11 mouse cellular contexts compared by ENCODE assay signal in genomic region chr7:67451157-67451793, GRCm38 (mm10).
DNase-seq lines count a peak whose midpoint lies in the region; ATAC-seq and TF ChIP-seq lines count a peak whose summit lies in the region.
"Had no signal": no experiment of that assay in that cellular context is flagged by ENCODE, and none has a peak within 500 bp of the region (broad histone marks: within the 10 kb centered on the region; RNA-seq: fewer than 3 reads in every experiment).

No protein-coding gene starts in this region.

- TF ChIP-seq CTCF in thymus, adult 2 months (IDR thresholded peaks at IDR 0.05; ENCODE audit: borderline replicate concordance, control insufficient read depth, extremely low read depth, insufficient read depth, low read length, poor library complexity): no peak
- no peak for TF ChIP-seq CTCF in heart, postnatal 0 days (IDR thresholded peaks at IDR 0.05; ENCODE audit: low read depth)
- TF ChIP-seq CTCF in lung, embryonic 14.5 days (IDR thresholded peaks at IDR 0.05; ENCODE audit: low read depth): no peak

- no peak for TF ChIP-seq EP300 in heart, postnatal 0 days (IDR thresholded peaks at IDR 0.05; ENCODE audit: low read depth)

- 66% methylated on average over 6 of the region's 6 CpGs for WGBS in thymus, adult 2 months
- 49% methylated on average over 6 of the region's 6 CpGs for WGBS in heart, postnatal 0 days
- 58% methylated on average over 6 of the region's 6 CpGs for WGBS in lung, embryonic 14.5 days
- WGBS in forebrain, embryonic 15.5 days: 75% methylated on average over 6 of the region's 6 CpGs
- 92% methylated on average over 6 of the region's 6 CpGs for WGBS in limb, embryonic 10.5 days

- no peak overlapping the region for H3K4me3 ChIP-seq in thymus, adult 2 months (ENCODE audit: control insufficient read depth, insufficient read depth, low read length)
- H3K4me3 ChIP-seq in heart, postnatal 0 days (ENCODE audit: low read depth, low read length): no peak overlapping the region
- no peak overlapping the region for H3K4me3 ChIP-seq in lung, embryonic 14.5 days (ENCODE audit: low read depth, low read length)
- H3K4me3 ChIP-seq in forebrain, embryonic 15.5 days: no peak overlapping the region
- no peak overlapping the region for H3K4me3 ChIP-seq in limb, embryonic 10.5 days
- H3K4me3 ChIP-seq: embryonic facial prominence, embryonic 12.5 days; hindbrain, embryonic 13.5 days; neural tube, embryonic 12.5 days had no signal

- H3K9ac ChIP-seq in heart, postnatal 0 days (replicated peaks; ENCODE audit: low read depth, low read length): no peak overlapping the region
- no peak overlapping the region for H3K9ac ChIP-seq in lung, embryonic 14.5 days
- H3K9ac ChIP-seq in forebrain, embryonic 15.5 days (replicated peaks): no peak overlapping the region
- H3K9ac ChIP-seq: embryonic facial prominence, embryonic 12.5 days; hindbrain, embryonic 13.5 days; neural tube, embryonic 12.5 days had no signal

- H3K4me1 ChIP-seq in thymus, adult 2 months (replicated peaks; ENCODE audit: control insufficient read depth, insufficient read depth, low read length): peaks cover 12% of the 10 kb centered on the region
- H3K4me1 ChIP-seq in heart, postnatal 0 days (ENCODE audit: control insufficient read depth, insufficient read depth): peaks cover 22% of the 10 kb centered on the region
- H3K4me1 ChIP-seq in lung, embryonic 14.5 days (ENCODE audit: insufficient read depth): no peaks in the 10 kb centered on the region
- H3K4me1 ChIP-seq in forebrain, embryonic 15.5 days: peaks cover under 1% of the 10 kb centered on the region; the same call in 1 of the 2 replicates
- H3K4me1 ChIP-seq in limb, embryonic 10.5 days: peaks cover 16% of the 10 kb centered on the region

- ATAC-seq in heart, postnatal 0 days (ENCODE audit: insufficient read depth, low read depth): peak; percentile 62
- peak; percentile 58; the same call in 1 of the 2 replicates for ATAC-seq in lung, embryonic 14.5 days (ENCODE audit: insufficient read depth)
- no peak for ATAC-seq in forebrain, embryonic 15.5 days (replicated peaks)

- TF ChIP-seq POLR2A in thymus, adult 2 months (IDR thresholded peaks at IDR 0.05; ENCODE audit: control insufficient read depth, extremely low read depth, insufficient read depth, low read length, poor library complexity): no peak

- H3K9me3 ChIP-seq in heart, postnatal 0 days (replicated peaks; ENCODE audit: control insufficient read depth, low read length): no peaks in the 10 kb centered on the region
- no peaks in the 10 kb centered on the region for H3K9me3 ChIP-seq in lung, embryonic 14.5 days (ENCODE audit: low read depth, low read length)
- H3K9me3 ChIP-seq in forebrain, embryonic 15.5 days: no peaks in the 10 kb centered on the region
- H3K9me3 ChIP-seq in limb, embryonic 10.5 days (replicated peaks): no peaks in the 10 kb centered on the region
- H3K9me3 ChIP-seq: embryonic facial prominence, embryonic 12.5 days; hindbrain, embryonic 13.5 days; neural tube, embryonic 12.5 days had no signal

- H3K36me3 ChIP-seq in thymus, adult 2 months (ENCODE audit: control insufficient read depth, insufficient read depth, low read length): no peaks in the 10 kb centered on the region
- H3K36me3 ChIP-seq in heart, postnatal 0 days (replicated peaks; ENCODE audit: control insufficient read depth, insufficient read depth, low read length): no peaks in the 10 kb centered on the region
- no peaks in the 10 kb centered on the region for H3K36me3 ChIP-seq in lung, embryonic 14.5 days (ENCODE audit: insufficient read depth)
- no peaks in the 10 kb centered on the region for H3K36me3 ChIP-seq in forebrain, embryonic 15.5 days
- no peaks in the 10 kb centered on the region for H3K36me3 ChIP-seq in limb, embryonic 10.5 days
- H3K36me3 ChIP-seq: embryonic facial prominence, embryonic 12.5 days; hindbrain, embryonic 13.5 days; neural tube, embryonic 12.5 days had no signal

- H3K4me2 ChIP-seq in heart, postnatal 0 days (ENCODE audit: low read depth, low read length): no peak overlapping the region
- H3K4me2 ChIP-seq in lung, embryonic 14.5 days: no peak overlapping the region
- no peak overlapping the region for H3K4me2 ChIP-seq in forebrain, embryonic 15.5 days (replicated peaks)
- H3K4me2 ChIP-seq: embryonic facial prominence, embryonic 12.5 days; hindbrain, embryonic 13.5 days; neural tube, embryonic 12.5 days had no signal

- peak; percentile 39 for DNase-seq in thymus, postnatal 0 days (ENCODE audit: low spot score)
- DNase-seq in thymus, adult 2 months: no peak
- DNase-seq in heart, postnatal 0 days (ENCODE audit: low spot score): no peak
- DNase-seq in lung, embryonic 14.5 days: peak; percentile 51
- DNase-seq in cerebellum, adult 11-12 months: no peak
- no peak for DNase-seq in cerebellum, adult 9-10 months
- DNase-seq in limb, embryonic 10.5 days (ENCODE audit: low spot score): no peak

- H3K27ac ChIP-seq in thymus, adult 2 months (ENCODE audit: control insufficient read depth, insufficient read depth, low read length): no peak overlapping the region
- peak overlapping the region; percentile 61 for H3K27ac ChIP-seq in heart, postnatal 0 days (ENCODE audit: low read depth)
- H3K27ac ChIP-seq in lung, embryonic 14.5 days (ENCODE audit: low read depth): no peak overlapping the region
- no peak overlapping the region for H3K27ac ChIP-seq in forebrain, embryonic 15.5 days (replicated peaks)
- H3K27ac ChIP-seq in limb, embryonic 10.5 days: no peak overlapping the region
- H3K27ac ChIP-seq: embryonic facial prominence, embryonic 12.5 days; hindbrain, embryonic 13.5 days; neural tube, embryonic 12.5 days had no signal

- no peaks in the 10 kb centered on the region for H3K27me3 ChIP-seq in thymus, adult 2 months (ENCODE audit: control insufficient read depth, insufficient read depth, low read length)
- H3K27me3 ChIP-seq in heart, postnatal 0 days (ENCODE audit: control insufficient read depth, insufficient read depth, low read length): no peaks in the 10 kb centered on the region
- H3K27me3 ChIP-seq in lung, embryonic 14.5 days (ENCODE audit: insufficient read depth, low read length): no peaks in the 10 kb centered on the region
- H3K27me3 ChIP-seq in forebrain, embryonic 15.5 days: no peaks in the 10 kb centered on the region
- H3K27me3 ChIP-seq in limb, embryonic 10.5 days (ENCODE audit: low read depth, poor library complexity, severe bottlenecking): no peaks in the 10 kb centered on the region
- H3K27me3 ChIP-seq: embryonic facial prominence, embryonic 12.5 days; hindbrain, embryonic 13.5 days; neural tube, embryonic 12.5 days had no signal

Comparison
In these comparisons a context has a peak if more than half of its experiments do, and no peak if none do; other contexts are left out.
1. DNase-seq: peak in thymus, postnatal 0 days (single experiment) and lung, embryonic 14.5 days (single experiment); none in thymus, adult 2 months (single experiment), heart, postnatal 0 days (single experiment), cerebellum, adult 11-12 months (single experiment), cerebellum, adult 9-10 months (single experiment) and limb, embryonic 10.5 days (single experiment).